Mouse (Mus musculus): ENCODE data around the gene Speer1. TPM values are rescaled to one million over a fixed set of nuclear protein-coding genes. Genes with fewer than 3 reads are reported as not detected.
"Not testable (repeated sequence)": the region's sequence is repeated elsewhere in the genome, so short reads cannot be mapped to it uniquely, and the experiment has no call there.

Speer1 gene
- not detected for total RNA-seq (2021)
- long read RNA-seq, experiment 1, result 0 reads
- long read RNA-seq, experiment 2, result 0 reads

- DNase-seq; H3K4me3 ChIP-seq; intact Hi-C loops (cut with DNase I); H3K27ac ChIP-seq: not testable (repeated sequence)
These were observed at the start of gene Speer1 for GRCm38 (mm10) chr5:11341216-11341615. Gene Speer1, plus strand, starts transcription at chr5:11341516.

Other genes with a start within 250 kb of the Speer1 start
- not detected for gene Gm8879, start 213.9 kb upstream of the Speer1 start, total RNA-seq (2021)
- not detected for gene Gm5861, start 158.4 kb upstream of the Speer1 start, total RNA-seq (2021)
- not detected for gene Gm8890, start 85.5 kb upstream of the Speer1 start, total RNA-seq (2021)
- not detected for gene Gm8897, start 74.9 kb downstream of the Speer1 start, total RNA-seq (2021)
- not detected for gene Gm8906, start 161.2 kb downstream of the Speer1 start, total RNA-seq (2021)